Mouse (Mus musculus) MEL (cell line): ENCODE measurements around the gene 4930442H23Rik. TPM values are rescaled to one million over a fixed set of nuclear protein-coding genes. Genes with fewer than 3 reads are reported as not detected.

Source experiments
- MAFK ChIP-seq: IDR thresholded peaks from 2 replicates; pipeline ENCODE4 v1.6.1; 2011; ENCODE audit warnings: low read depth, mild to moderate bottlenecking, low read length, improper control_type of control experiment, borderline replicate concordance
- RCOR1 ChIP-seq: IDR thresholded peaks from 2 replicates; pipeline ENCODE4 v1.6.1; 2012; ENCODE audit warnings: low read depth, mild to moderate bottlenecking, inconsistent platforms, low read length, improper control_type of control experiment
- polyA plus RNA-seq, 2 experiments: library from polyadenylated mRNA; stranded (reverse) in 1 of 2; unstranded in 1 of 2; fragments of >175 nt in 1 of 2; fragments of >200 nt in 1 of 2; gene quantifications; 2 replicates each; pipeline versions ENCODE4 v1.2.1 to v1.2.4; 2012; ENCODE audit warnings: low replicate concordance in 2 of 2, low read depth in 1 of 2; ENCODE audit not compliant: insufficient read length in 2 of 2, insufficient read depth in 1 of 2, missing spikeins in 1 of 2
- total RNA-seq: library from RNA; depleted of rRNA; stranded (reverse); fragments of 300-350 nt; gene quantifications from 2 replicates; pipeline ENCODE4 v1.2.3, GENCODE M21; 2012; rRNA removed

4930442H23Rik gene
- total and polyA plus RNA-seq, 3 experiments = 0.31 to 0.42 TPM; not detected in 1

DNA sequence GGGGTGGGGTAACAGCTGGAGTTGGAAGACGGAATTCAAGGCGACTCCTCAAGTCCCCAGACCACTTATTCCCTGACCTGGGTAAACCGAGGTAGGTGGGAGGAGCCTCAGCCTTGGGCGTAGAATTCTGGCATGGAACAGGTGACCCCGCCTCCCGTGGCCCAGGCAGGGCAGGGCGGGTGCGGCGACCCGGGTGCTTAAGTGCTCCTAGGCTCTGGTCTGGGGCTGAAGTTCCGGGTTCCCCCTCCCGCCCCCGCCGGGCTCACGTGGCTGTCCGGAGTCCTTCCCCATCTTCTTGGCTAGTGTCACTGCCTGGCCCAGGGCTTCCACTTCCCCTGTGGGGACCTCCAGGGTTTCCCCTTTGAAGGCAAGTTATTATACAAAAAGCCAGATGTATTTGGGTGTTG lies 49.5 kb downstream of the 4930442H23Rik start (continued):
- TF ChIP-seq RCOR1 (no peak), MAFK (no peak)

Other genes starting within 250 kb of the 4930442H23Rik start
- gene Gng7, start 168.9 kb downstream of the 4930442H23Rik start, total RNA-seq = 0.92 and 1.3 TPM in 2 replicates
- 1 to 10 TPM in 1 of 2 experiments, not detected in 1; 6.2 TPM for gene Gng7, start 168.9 kb downstream of the 4930442H23Rik start, polyA plus RNA-seq
- gene Diras1, start 158.2 kb downstream of the 4930442H23Rik start, total RNA-seq = not detected in 2 replicates
- under 1 TPM in 1 of 2 experiments, not detected in 1; 0.04 TPM for gene Diras1, start 158.2 kb downstream of the 4930442H23Rik start, polyA plus RNA-seq
- gene Slc39a3, start 146.4 kb downstream of the 4930442H23Rik start, total RNA-seq = 14.8 and 19.5 TPM in 2 replicates
- gene Slc39a3, start 146.4 kb downstream of the 4930442H23Rik start, polyA plus RNA-seq = 10 to 100 TPM in 1 of 2 experiments, not detected in 1; 15.6 TPM
- gene Sgta, start 123.7 kb downstream of the 4930442H23Rik start, total RNA-seq = 100 and 101 TPM in 2 replicates
- gene Sgta, start 123.7 kb downstream of the 4930442H23Rik start, polyA plus RNA-seq = 1,000 to 10,000 TPM in 1 of 2 experiments, 100 to 1,000 TPM in 1; 152 to 1,019 TPM
- gene Thop1, start 113.8 kb downstream of the 4930442H23Rik start, total RNA-seq = 121 and 126 TPM in 2 replicates
- 100 to 1,000 TPM in 1 of 2 experiments, 10 to 100 TPM in 1; 75.7 to 113 TPM for gene Thop1, start 113.8 kb downstream of the 4930442H23Rik start, polyA plus RNA-seq
- gene Creb3l3, start 85.0 kb downstream of the 4930442H23Rik start, total RNA-seq = not detected in 2 replicates
- gene Creb3l3, start 85.0 kb downstream of the 4930442H23Rik start, polyA plus RNA-seq = under 1 TPM in 1 of 2 experiments, not detected in 1; 0.35 TPM
- 147 and 152 TPM in 2 replicates for gene Map2k2, start 77.9 kb downstream of the 4930442H23Rik start, total RNA-seq
- 100 to 1,000 TPM in 1 of 2 experiments, not detected in 1; 212 TPM for gene Map2k2, start 77.9 kb downstream of the 4930442H23Rik start, polyA plus RNA-seq
- 23.8 and 25.3 TPM in 2 replicates for gene Zbtb7a, start 48.6 kb downstream of the 4930442H23Rik start, total RNA-seq
- 10 to 100 TPM; 40.6 to 45.4 TPM for gene Zbtb7a, start 48.6 kb downstream of the 4930442H23Rik start, polyA plus RNA-seq
- 19.5 and 21.0 TPM in 2 replicates for gene Pias4, start 15.9 kb downstream of the 4930442H23Rik start, total RNA-seq
- 10 to 100 TPM in 1 of 2 experiments, not detected in 1; 40.4 TPM for gene Pias4, start 15.9 kb downstream of the 4930442H23Rik start, polyA plus RNA-seq
- gene Eef2, start 7.2 kb downstream of the 4930442H23Rik start, total RNA-seq = 2,850 and 2,863 TPM in 2 replicates
- 1,000 to 10,000 TPM; 3,442 to 4,586 TPM for gene Eef2, start 7.2 kb downstream of the 4930442H23Rik start, polyA plus RNA-seq
- 42.3 and 49.2 TPM in 2 replicates for gene Dapk3, start 844 bp downstream of the 4930442H23Rik start, total RNA-seq
- gene Dapk3, start 844 bp downstream of the 4930442H23Rik start, polyA plus RNA-seq = 10 to 100 TPM in 1 of 2 experiments, not detected in 1; 79.1 TPM
- gene Nmrk2, start 18.2 kb upstream of the 4930442H23Rik start, total RNA-seq = not detected in 2 replicates
- not detected for gene Nmrk2, start 18.2 kb upstream of the 4930442H23Rik start, polyA plus RNA-seq
- 0.19 and 0.20 TPM in 2 replicates for gene Atcay, start 47.0 kb upstream of the 4930442H23Rik start, total RNA-seq
- gene Atcay, start 47.0 kb upstream of the 4930442H23Rik start, polyA plus RNA-seq = under 1 TPM in 1 of 2 experiments, not detected in 1; 0.33 TPM
- gene Zfr2, start 49.3 kb upstream of the 4930442H23Rik start, total RNA-seq = 0.39 and 0.81 TPM in 2 replicates
- gene Zfr2, start 49.3 kb upstream of the 4930442H23Rik start, polyA plus RNA-seq = 1 to 10 TPM in 1 of 2 experiments, not detected in 1; 1.4 TPM
- 0.10 and 0.23 TPM in 2 replicates for gene Matk, start 69.1 kb upstream of the 4930442H23Rik start, total RNA-seq
- 1 to 10 TPM in 1 of 2 experiments, not detected in 1; 1.0 TPM for gene Matk, start 69.1 kb upstream of the 4930442H23Rik start, polyA plus RNA-seq
- 137 and 150 TPM in 2 replicates for gene Mrpl54, start 83.1 kb upstream of the 4930442H23Rik start, total RNA-seq
- 100 to 1,000 TPM; 157 to 421 TPM for gene Mrpl54, start 83.1 kb upstream of the 4930442H23Rik start, polyA plus RNA-seq
- 68.9 and 81.3 TPM in 2 replicates for gene Apba3, start 83.1 kb upstream of the 4930442H23Rik start, total RNA-seq
- 10 to 100 TPM in 1 of 2 experiments, not detected in 1; 73.2 TPM for gene Apba3, start 83.1 kb upstream of the 4930442H23Rik start, polyA plus RNA-seq
- 2.5 and 2.9 TPM in 2 replicates for gene Tjp3, start 107.7 kb upstream of the 4930442H23Rik start, total RNA-seq
- 1 to 10 TPM in 1 of 2 experiments, not detected in 1; 4.9 TPM for gene Tjp3, start 107.7 kb upstream of the 4930442H23Rik start, polyA plus RNA-seq
- 14.1 and 14.4 TPM in 2 replicates for gene Pip5k1c, start 109.1 kb upstream of the 4930442H23Rik start, total RNA-seq
- 10 to 100 TPM in 1 of 2 experiments, not detected in 1; 40.5 TPM for gene Pip5k1c, start 109.1 kb upstream of the 4930442H23Rik start, polyA plus RNA-seq
- 43.5 and 47.6 TPM in 2 replicates for gene Cactin, start 137.3 kb upstream of the 4930442H23Rik start, total RNA-seq
- gene Cactin, start 137.3 kb upstream of the 4930442H23Rik start, polyA plus RNA-seq = 10 to 100 TPM in 1 of 2 experiments, not detected in 1; 66.8 TPM
- gene Tbxa2r, start 144.9 kb upstream of the 4930442H23Rik start, total RNA-seq = 0.13 TPM in 1 of 2 replicates, not detected in the other
- under 1 TPM in 1 of 2 experiments, not detected in 1; 0.31 TPM for gene Tbxa2r, start 144.9 kb upstream of the 4930442H23Rik start, polyA plus RNA-seq
- not detected in 2 replicates for gene Gipc3, start 159.4 kb upstream of the 4930442H23Rik start, total RNA-seq
- gene Gipc3, start 159.4 kb upstream of the 4930442H23Rik start, polyA plus RNA-seq = not detected
- gene Hmg20b, start 166.6 kb upstream of the 4930442H23Rik start, total RNA-seq = 22.8 and 27.0 TPM in 2 replicates
- 10 to 100 TPM in 1 of 2 experiments, not detected in 1; 92.7 TPM for gene Hmg20b, start 166.6 kb upstream of the 4930442H23Rik start, polyA plus RNA-seq
- gene Mfsd12, start 173.6 kb upstream of the 4930442H23Rik start, total RNA-seq = 17.9 and 29.0 TPM in 2 replicates
- gene Mfsd12, start 173.6 kb upstream of the 4930442H23Rik start, polyA plus RNA-seq = 10 to 100 TPM in 1 of 2 experiments, not detected in 1; 22.5 TPM
- 6.7 and 12.1 TPM in 2 replicates for gene 4930404N11Rik, start 182.0 kb upstream of the 4930442H23Rik start, total RNA-seq
- gene 4930404N11Rik, start 182.0 kb upstream of the 4930442H23Rik start, polyA plus RNA-seq = 1 to 10 TPM in 1 of 2 experiments, not detected in 1; 3.1 TPM
- gene Fzr1, start 194.7 kb upstream of the 4930442H23Rik start, total RNA-seq = 20.7 and 24.7 TPM in 2 replicates
- 100 to 1,000 TPM in 1 of 2 experiments, not detected in 1; 115 TPM for gene Fzr1, start 194.7 kb upstream of the 4930442H23Rik start, polyA plus RNA-seq
- gene Dohh, start 200.6 kb upstream of the 4930442H23Rik start, total RNA-seq = 153 and 157 TPM in 2 replicates
- 100 to 1,000 TPM in 1 of 2 experiments, not detected in 1; 145 TPM for gene Dohh, start 200.6 kb upstream of the 4930442H23Rik start, polyA plus RNA-seq
- 0.46 and 0.62 TPM in 2 replicates for gene Gm48551, start 200.6 kb upstream of the 4930442H23Rik start, total RNA-seq
- 1 to 10 TPM in 1 of 2 experiments, not detected in 1; 2.6 TPM for gene Gm48551, start 200.6 kb upstream of the 4930442H23Rik start, polyA plus RNA-seq
- gene Gm48552, start 205.2 kb upstream of the 4930442H23Rik start, total RNA-seq = 0.49 and 0.89 TPM in 2 replicates
- gene Gm48552, start 205.2 kb upstream of the 4930442H23Rik start, polyA plus RNA-seq = 1 to 10 TPM in 1 of 2 experiments, not detected in 1; 1.2 TPM
- gene Smim24, start 209.2 kb upstream of the 4930442H23Rik start, total RNA-seq = 6.5 and 6.7 TPM in 2 replicates
- gene Smim24, start 209.2 kb upstream of the 4930442H23Rik start, polyA plus RNA-seq = 10 to 100 TPM in 1 of 2 experiments, not detected in 1; 29.5 TPM